Mouse (Mus musculus) lung, postnatal 10 days (tissue): ENCODE data around the gene Sds.
"Not testable (repeated sequence)": the region's sequence is repeated elsewhere in the genome, so short reads cannot be mapped to it uniquely, and the experiment has no call there.

Experiments
- DNase-seq: peaks from one replicate; pipeline ENCODE4 v3.0.0; 2021

Sds gene

DNA sequence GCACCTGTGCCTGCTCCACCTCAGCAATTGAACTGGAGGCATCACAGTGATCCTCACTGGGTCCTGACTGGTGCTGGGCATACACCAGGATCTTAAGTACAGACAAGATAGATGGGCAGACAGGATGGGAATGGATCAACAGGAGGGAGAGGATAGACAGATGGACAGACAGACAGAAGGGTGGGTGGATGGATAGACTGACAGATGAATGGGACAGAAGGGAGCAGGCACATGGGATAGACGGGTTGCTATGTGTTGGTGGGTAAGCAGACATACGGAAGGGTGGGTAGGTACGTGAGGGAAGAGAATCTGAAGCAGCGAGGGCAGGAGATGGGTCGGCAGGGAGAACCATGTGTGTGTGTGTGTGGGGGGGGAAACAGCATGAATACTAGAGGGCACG is 17.1 kb downstream of the Sds start:
- DNase-seq, result no peak

- DNase-seq, result no peak
Observed at GRCm38 (mm10) chr5:120493873-120494395, 17.6 kb downstream of the Sds start.

- no peak for DNase-seq
Observed at GRCm38 (mm10) chr5:120495064-120495702, 18.9 kb downstream of the Sds start.

GRCm38 (mm10) chr5:120495703-120496226 is 19.4 kb downstream of the Sds start:
- DNase-seq, result no peak

DNA sequence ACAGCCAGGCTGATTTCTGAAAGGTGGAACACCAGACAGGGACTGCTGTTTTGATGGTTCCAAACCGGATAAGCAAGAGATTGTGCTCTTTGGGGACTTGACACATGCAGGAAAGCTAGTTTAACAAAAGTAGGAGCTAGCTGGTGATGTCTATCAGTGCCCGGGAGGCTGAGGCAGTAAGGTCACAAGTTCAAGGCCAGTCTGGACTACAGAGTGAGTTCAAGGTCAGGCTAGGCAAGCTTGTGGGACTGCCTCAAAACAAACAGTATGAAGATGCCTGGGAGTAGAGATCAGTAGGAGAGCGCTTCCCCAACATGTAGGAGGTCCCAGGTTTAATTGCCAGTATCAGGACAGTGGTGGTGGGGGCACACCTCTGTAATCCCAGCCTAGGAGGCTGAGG is 20.7 kb downstream of the Sds start:
- no peak for DNase-seq

GRCm38 (mm10) chr5:120499202-120499601 is 22.9 kb downstream of the Sds start:
- DNase-seq, result no peak

DNA sequence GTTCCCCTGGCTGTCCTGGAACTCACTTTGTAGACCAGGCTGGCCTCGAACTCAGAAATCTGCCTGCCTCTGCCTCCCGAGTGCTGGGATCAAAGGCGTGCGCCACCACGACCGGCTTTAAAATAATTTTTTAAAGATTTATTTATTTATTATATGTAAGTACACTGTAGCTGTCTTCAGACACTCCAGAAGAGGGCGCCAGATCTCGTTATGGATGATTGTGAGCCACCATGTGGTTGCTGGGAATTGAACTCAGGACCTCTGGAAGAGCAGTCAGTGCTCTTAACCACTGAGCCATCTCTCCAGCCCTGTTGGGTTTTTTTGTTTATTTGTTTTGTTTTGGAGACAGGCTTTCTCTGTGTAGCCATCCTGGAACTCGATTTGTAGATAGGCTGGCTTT is 24.3 kb downstream of the Sds start:
- not testable (repeated sequence) for DNase-seq

DNA sequence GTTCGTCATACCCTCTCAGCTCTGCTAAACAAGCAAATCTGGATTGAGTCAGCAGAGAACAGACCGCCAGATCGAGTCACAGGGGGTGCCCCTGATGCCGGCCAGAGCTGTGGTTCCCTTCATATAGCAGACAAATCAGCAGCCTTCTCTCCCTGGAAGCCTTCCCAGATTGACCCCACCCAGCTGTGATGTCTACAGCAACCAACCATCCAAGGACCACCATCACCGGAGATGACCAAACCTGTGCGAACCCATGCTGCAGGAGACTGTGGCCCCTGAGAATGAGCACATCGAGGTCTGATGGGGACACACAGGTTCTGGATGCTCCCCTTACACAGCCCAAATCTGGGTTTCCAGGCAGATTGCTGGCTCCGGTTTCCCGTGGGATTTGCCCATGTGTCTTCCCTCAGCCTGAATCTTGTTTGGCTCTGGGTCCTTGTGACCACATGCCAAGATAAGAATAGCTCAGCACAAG is 25.9 kb downstream of the Sds start:
- no peak for DNase-seq

- no peak for DNase-seq
Observed at GRCm38 (mm10) chr5:120502675-120503143, 26.4 kb downstream of the Sds start.

DNA sequence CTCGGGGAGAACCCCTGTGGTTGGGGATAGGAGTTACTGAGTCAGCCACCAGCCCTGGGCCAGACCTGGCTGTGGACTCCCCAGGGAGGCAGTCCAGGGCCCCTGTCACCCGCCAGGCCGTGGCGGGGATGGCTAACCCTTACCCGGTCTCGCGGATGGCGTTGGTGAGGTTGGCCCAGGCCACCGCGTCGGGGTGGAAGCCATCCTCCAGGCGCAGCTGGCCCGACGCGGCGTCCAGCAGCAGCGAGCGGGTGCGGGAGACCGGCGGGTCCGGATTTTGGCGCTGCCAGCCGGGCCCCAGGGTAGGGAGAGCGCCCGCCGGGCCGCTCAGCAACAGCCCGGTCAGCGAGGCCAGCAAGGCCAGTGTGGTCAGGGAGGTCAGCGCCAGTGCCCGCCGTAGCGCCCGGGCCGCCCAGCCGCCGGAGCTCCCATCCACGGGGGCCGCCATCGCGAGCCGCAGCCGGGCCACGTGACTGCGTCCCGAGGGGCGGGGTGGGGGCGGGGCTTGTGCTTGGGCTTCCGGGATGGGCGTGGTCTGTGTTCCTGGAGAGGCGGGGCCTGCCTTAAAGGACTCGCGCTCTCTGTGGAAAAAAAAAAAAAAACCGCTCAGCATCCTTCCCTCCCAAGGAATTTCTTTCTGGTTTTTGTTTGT is 26.9 kb downstream of the Sds start, which contains the start of gene Plbd2:
Gene Plbd2 (minus strand): TSS at position 482 of the 652 bp plus-strand sequence.
- peak; percentile 84 for DNase-seq

GRCm38 (mm10) chr5:120505368-120505767 is 29.0 kb downstream of the Sds start:
- peak; percentile 88 for DNase-seq

- no peak for DNase-seq
Observed at GRCm38 (mm10) chr5:120505781-120506180, 29.5 kb downstream of the Sds start.

- DNase-seq, result no peak
Observed at GRCm38 (mm10) chr5:120506490-120506889, 30.2 kb downstream of the Sds start.

- DNase-seq, result peak; percentile 39
Observed at GRCm38 (mm10) chr5:120507311-120507710, 31.0 kb downstream of the Sds start.

GRCm38 (mm10) chr5:120510982-120511642 is 34.8 kb downstream of the Sds start, which contains the start of gene Slc8b1:
Gene Slc8b1, plus strand, starts transcription at chr5:120511168.
- DNase-seq, result peak; percentile 97

- peak; percentile 57 for DNase-seq
Observed at GRCm38 (mm10) chr5:120511643-120512220, 35.4 kb downstream of the Sds start.

GRCm38 (mm10) chr5:120512911-120513555 is 36.7 kb downstream of the Sds start:
- no peak for DNase-seq

DNA sequence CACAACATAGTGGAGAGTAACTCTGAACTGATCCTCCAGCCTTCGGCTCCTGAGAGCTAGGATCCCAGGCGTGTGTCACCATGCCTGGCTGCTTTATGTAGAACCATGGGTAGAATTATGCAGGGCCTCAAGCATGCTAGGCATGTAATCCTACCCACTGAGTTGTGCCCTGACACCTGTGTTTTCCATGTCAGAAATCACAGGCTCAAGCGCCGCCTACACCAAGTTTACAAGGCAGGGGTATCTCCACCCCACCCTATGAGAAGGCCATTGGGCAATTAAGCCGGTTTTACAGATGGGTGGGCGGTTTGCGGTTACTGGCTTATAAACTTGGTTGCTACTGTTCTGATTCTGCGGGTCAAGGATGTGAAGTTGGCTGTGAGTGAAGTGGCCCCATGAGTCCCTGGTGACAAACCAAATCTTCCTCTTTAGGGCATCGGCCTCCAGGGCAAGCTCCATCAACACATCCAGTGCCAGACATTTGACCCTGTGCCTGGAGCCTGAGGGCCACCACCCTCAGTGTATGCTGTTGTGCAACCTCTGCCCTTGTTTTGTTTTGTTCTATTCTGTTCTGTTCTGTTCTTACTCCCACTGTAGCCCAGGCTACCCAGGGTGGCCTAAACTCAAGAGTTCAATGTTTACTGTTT is 37.8 kb downstream of the Sds start:
- DNase-seq, result peak; percentile 27

GRCm38 (mm10) chr5:120514754-120515153 is 38.4 kb downstream of the Sds start:
- DNase-seq, result peak; percentile 82

- DNase-seq, result no peak
Observed at GRCm38 (mm10) chr5:120515451-120515850, 39.1 kb downstream of the Sds start.

DNA sequence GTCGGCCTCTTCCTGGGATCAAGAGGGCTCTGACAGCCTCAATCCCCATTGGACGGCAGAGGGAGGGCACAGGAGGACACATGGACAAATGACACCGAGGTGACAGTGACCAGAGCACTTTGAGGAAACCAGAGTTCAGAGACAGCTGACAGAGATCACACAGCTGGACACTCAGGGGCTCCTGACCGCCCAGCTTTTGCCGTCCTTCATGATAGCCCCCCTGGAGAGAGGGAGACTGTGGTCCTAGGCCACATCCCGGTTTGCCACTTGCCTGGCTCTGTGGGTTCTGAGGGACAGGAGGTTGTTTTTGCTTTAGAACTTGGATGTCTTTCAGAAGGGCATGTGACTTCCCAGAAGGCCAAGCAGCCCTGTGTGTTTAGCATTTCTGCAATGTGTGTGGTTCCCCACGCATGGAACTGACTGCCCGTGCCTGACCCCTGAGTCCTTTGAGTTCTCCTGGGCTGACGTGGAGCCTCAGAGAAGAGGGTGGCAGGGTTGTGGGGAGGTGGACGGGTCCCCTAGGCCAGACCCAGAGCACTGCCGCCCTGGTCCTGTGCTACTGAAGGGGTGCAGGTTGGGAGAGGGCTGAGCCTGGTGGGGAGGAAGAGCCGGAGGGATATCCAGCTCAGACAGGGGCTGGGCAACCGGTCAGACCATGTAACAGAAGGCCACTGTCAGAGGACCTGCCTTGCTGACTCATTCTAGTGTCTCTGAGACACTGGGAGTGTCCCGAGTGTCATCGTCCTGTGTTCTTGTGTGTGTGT is 40.1 kb downstream of the Sds start:
- peak; percentile 56 for DNase-seq
